Mouse (Mus musculus) heart, embryonic 14.5 days (tissue): ENCODE measurements around the gene Zfp961. TPM values are rescaled to one million over a fixed set of nuclear protein-coding genes. Genes with fewer than 3 reads are reported as not detected.

ENCODE experiments used
- ATAC-seq: fragments of 200-750 bp; cut with Nextera tagmentation; 2 replicates; pipeline ENCODE4 v1.8.0; 2017; ENCODE audit warnings: low read depth, moderate TSS enrichment; ENCODE audit not compliant: insufficient number of reproducible peaks, insufficient read depth, low FRiP score
- H3K27ac ChIP-seq, 2 experiments: fragments of 200-500 bp in 1 of 2; fragments of 300-500 bp in 1 of 2; sonication (generic) in 1 of 2; replicated peaks in 1 of 2; 2 replicates each; pipeline ENCODE4 v1.5.1; 2012 to 2014; ENCODE audit warnings: low read depth in 2 of 2, low read length in 2 of 2, control low read depth in 1 of 2, mild to moderate bottlenecking in 1 of 2, mixed read lengths in 1 of 2; ENCODE audit not compliant: control insufficient read depth in 1 of 2, insufficient read depth in 1 of 2
- H3K27me3 ChIP-seq: fragments of 300-500 bp; sonication (generic); 2 replicates; pipeline ENCODE4 v1.6.1; 2014; ENCODE audit warnings: mild to moderate bottlenecking, low read length, control low read depth; ENCODE audit not compliant: control insufficient read depth, insufficient read depth
- H3K36me3 ChIP-seq: fragments of 300-500 bp; sonication (generic); 2 replicates; pipeline ENCODE4 v1.6.1; 2014; ENCODE audit warnings: mild to moderate bottlenecking, control low read depth, low read length, mixed read lengths; ENCODE audit not compliant: control insufficient read depth, insufficient read depth
- H3K4me1 ChIP-seq, 2 experiments: fragments of 200-500 bp in 1 of 2; fragments of 300-500 bp in 1 of 2; sonication (generic) in 1 of 2; 2 replicates each; pipeline ENCODE4 v1.6.1; 2012 to 2014; ENCODE audit warnings: low read length in 2 of 2, control low read depth in 1 of 2, mixed read lengths in 1 of 2; ENCODE audit not compliant: control insufficient read depth in 2 of 2, insufficient read depth in 2 of 2
- H3K4me2 ChIP-seq: fragments of 300-500 bp; sonication (generic); 2 replicates; pipeline ENCODE4 v1.6.1; 2014; ENCODE audit warnings: mild to moderate bottlenecking, low read length
- H3K4me3 ChIP-seq, 2 experiments: fragments of 200-500 bp in 1 of 2; fragments of 300-500 bp in 1 of 2; sonication (generic) in 1 of 2; 2 replicates each; pipeline ENCODE4 v1.5.1; 2012 to 2014; ENCODE audit warnings: low read length in 2 of 2, mild to moderate bottlenecking in 2 of 2, control low read depth in 1 of 2, low read depth in 1 of 2, moderate library complexity in 1 of 2; ENCODE audit not compliant: control insufficient read depth in 1 of 2, insufficient read depth in 1 of 2
- H3K9ac ChIP-seq: fragments of 300-500 bp; sonication (generic); 2 replicates; pipeline ENCODE4 v1.6.1; 2014; ENCODE audit warnings: mild to moderate bottlenecking, low read length
- H3K9me3 ChIP-seq: fragments of 300-500 bp; sonication (generic); 2 replicates; pipeline ENCODE4 v1.6.1; 2016; ENCODE audit warnings: low read length, control low read depth; ENCODE audit not compliant: control insufficient read depth
- WGBS: fragments of 180-500 bp; shearing (Covaris S2); extraction: QIAGEN DNeasy Blood & Tissue Kit; methylation state at CpG from one replicate; pipeline ENCODE4 v1.1.7; 2014; 5-methylcytosine and 5-hydroxymethylcytosine counted together
- polyA plus RNA-seq: library from polyadenylated mRNA; unstranded; fragments of >200 nt; fragmentation: Nextera tagmentation; extraction: Ambion mirVana; gene quantifications from 2 replicates; pipeline ENCODE4 v1.2.1, GENCODE M21; 2014

Zfp961 gene
- polyA plus RNA-seq, 1 experiment from 2014 or later: 15.0 TPM

DNA sequence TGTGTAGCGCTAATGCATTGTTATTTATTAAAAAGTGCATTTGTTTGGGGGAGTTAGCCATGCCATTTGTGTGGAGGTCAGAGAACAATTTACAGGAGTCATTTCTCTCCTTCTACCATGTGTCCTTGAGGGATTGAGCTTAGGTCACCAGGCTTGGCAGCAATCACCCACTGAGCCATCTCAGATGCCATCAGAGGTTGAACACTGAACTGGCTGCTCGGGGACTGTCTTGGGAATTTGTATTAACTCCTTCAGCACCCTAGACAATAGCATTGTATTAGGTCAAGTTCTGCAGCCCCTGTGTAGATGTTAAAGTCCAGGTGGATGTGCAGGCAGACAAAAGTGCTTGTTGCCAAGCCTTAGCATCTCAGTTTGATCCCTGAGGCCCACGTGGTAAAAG is 13.2 kb downstream of the Zfp961 start:
- ATAC-seq: no peak
- Histone ChIP-seq H3K4me1 (peaks cover 0 to 4% of the 10 kb centered on the region in 2 experiments; a peak in 1 of 4 replicates), H3K4me2 (no peak overlapping the region), H3K27me3 (no peaks in the 10 kb centered on the region), H3K27ac (no peak overlapping the region), H3K9ac (no peak overlapping the region), H3K36me3 (peaks cover 44% of the 10 kb centered on the region), H3K4me3 (no peak overlapping the region), H3K9me3 (peaks cover 5% of the 10 kb centered on the region; the same call in 1 of the 2 replicates)
- 72% methylated on average over 3 of the region's 3 CpGs for WGBS

DNA sequence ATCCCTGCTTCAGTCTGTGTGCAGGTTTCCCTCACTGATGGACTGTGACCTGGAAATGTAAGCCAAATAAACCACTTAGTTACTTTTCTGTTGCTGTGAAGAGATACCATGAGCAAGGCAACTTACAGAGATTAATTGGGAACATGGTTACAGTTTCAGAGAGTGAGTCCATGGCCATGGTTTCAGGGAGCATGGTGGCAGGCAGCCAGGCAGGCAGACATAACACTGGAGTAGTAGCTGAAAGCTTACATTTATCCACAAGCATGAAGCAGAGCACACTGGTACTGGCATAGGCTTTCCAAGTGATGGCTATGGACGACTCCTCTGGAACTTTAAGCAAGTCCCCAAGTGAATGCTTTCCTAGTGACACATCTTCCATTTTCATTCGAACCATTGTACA is 14.3 kb downstream of the Zfp961 start:
- H3K4me1 ChIP-seq: peaks cover 0 to 4% of the 10 kb centered on the region in 2 experiments; a peak in 1 of 4 replicates
- H3K4me2 ChIP-seq: no peak overlapping the region
- ATAC-seq: no peak
- H3K27me3 ChIP-seq: no peaks in the 10 kb centered on the region
- 77% methylated on average over 2 of the region's 2 CpGs for WGBS
- H3K9ac ChIP-seq: no peak overlapping the region
- H3K9me3 ChIP-seq: peaks cover 5% of the 10 kb centered on the region; the same call in 1 of the 2 replicates
- H3K4me3 ChIP-seq: no peak overlapping the region
- H3K36me3 ChIP-seq: peaks cover 54% of the 10 kb centered on the region
- no peak overlapping the region for H3K27ac ChIP-seq

DNA sequence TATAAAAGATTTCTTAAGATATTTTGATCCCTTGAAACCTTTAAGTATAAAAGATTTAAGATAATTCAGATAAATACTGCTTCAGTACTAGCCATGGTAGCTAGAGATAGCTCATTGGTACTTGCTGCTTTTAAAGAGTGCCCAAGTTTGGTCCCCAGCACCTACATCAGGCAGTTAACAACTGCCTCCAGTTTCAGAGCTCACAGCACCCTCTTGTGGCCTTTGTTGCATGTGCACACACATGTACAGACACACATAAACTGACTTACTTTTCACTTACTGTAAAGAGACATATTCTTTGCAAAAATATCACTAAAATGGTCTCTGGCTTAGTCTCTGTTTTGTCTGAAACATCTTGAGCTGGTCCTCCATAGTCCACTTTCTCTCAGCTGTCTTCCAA is 15.6 kb downstream of the Zfp961 start:
- no peak overlapping the region for H3K4me3 ChIP-seq
- H3K4me1 ChIP-seq: peaks cover 0 to 4% of the 10 kb centered on the region in 2 experiments; a peak in 1 of 4 replicates
- H3K36me3 ChIP-seq: peaks cover 54% of the 10 kb centered on the region
- H3K27ac ChIP-seq: no peak overlapping the region
- H3K4me2 ChIP-seq: no peak overlapping the region
- peaks cover 5% of the 10 kb centered on the region; the same call in 1 of the 2 replicates for H3K9me3 ChIP-seq
- no peaks in the 10 kb centered on the region for H3K27me3 ChIP-seq
- ATAC-seq: no peak
- H3K9ac ChIP-seq: no peak overlapping the region

DNA sequence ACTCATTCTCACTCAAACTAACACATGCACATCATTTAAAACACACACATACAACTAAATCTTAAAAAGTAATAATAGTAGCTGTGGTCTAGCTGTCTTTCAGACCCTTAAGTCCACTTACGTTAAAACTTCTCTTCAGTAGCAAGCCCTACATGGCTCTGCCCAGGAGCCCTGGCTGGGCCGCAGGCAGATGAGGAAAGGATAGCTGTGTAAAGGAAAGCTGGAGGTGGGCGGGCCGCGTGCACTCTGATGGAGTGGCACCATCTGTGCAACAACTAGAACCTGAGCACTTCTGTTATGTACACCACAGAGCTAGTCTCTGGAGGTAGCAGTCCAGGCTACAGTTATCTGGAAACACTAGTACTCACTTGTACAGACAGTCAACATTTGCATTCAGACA is 16.4 kb downstream of the Zfp961 start:
- H3K4me3 ChIP-seq: no peak overlapping the region
- no peaks in the 10 kb centered on the region for H3K27me3 ChIP-seq
- H3K36me3 ChIP-seq: peaks cover 54% of the 10 kb centered on the region
- no peak overlapping the region for H3K9ac ChIP-seq
- H3K27ac ChIP-seq: no peak overlapping the region
- H3K4me1 ChIP-seq: peaks cover 0 to 4% of the 10 kb centered on the region in 2 experiments; a peak in 1 of 4 replicates
- peaks cover 5% of the 10 kb centered on the region; the same call in 1 of the 2 replicates for H3K9me3 ChIP-seq
- WGBS: 97% methylated on average over 5 of the region's 5 CpGs
- no peak overlapping the region for H3K4me2 ChIP-seq
- no peak for ATAC-seq

DNA sequence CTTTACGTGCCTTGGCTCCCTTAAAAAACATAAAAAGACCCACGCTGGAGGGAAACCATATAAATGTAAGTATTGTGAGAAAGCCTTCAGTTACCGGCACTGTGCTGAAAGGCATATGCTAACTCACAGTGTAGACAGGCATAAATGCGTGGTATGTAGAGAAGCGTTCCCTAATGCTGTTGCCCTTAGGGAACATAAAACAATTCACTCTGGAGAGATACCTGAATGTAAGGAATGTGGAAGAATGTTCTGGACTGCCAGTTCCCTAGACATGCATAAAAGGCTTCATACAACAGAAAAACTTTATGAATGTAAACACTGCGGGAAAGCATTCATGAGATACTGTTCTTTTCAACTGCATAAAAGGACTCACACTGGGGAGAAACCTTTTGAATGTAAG is 17.3 kb downstream of the Zfp961 start:
- no peak for ATAC-seq
- peaks cover 5% of the 10 kb centered on the region; the same call in 1 of the 2 replicates for H3K9me3 ChIP-seq
- H3K4me1 ChIP-seq: peaks cover 0 to 4% of the 10 kb centered on the region in 2 experiments; a peak in 1 of 4 replicates
- no peak overlapping the region for H3K4me3 ChIP-seq
- WGBS: 75% methylated on average over 6 of the region's 6 CpGs
- no peak overlapping the region for H3K4me2 ChIP-seq
- H3K9ac ChIP-seq: no peak overlapping the region
- H3K27me3 ChIP-seq: no peaks in the 10 kb centered on the region
- H3K27ac ChIP-seq: no peak overlapping the region
- peaks cover 54% of the 10 kb centered on the region for H3K36me3 ChIP-seq

DNA sequence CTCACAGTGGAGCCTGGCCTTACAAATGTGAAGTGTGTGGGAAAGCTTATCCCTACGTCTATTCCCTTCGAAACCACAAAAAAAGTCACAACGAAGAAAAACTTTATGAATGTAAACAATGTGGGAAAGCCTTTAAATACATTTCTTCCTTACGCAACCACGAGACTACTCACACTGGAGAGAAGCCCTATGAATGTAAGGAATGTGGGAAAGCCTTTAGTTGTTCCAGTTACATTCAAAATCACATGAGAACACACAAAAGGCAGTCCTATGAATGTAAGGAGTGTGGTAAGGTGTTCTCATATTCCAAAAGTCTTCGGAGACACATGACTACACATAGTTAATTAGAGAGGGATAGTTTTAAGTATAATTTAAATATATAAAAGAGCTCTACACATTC is 17.8 kb downstream of the Zfp961 start:
- no peak overlapping the region for H3K4me2 ChIP-seq
- H3K36me3 ChIP-seq: peaks cover 54% of the 10 kb centered on the region
- H3K27ac ChIP-seq: no peak overlapping the region
- ATAC-seq: no peak
- peaks cover 5% of the 10 kb centered on the region; the same call in 1 of the 2 replicates for H3K9me3 ChIP-seq
- peaks cover 0 to 4% of the 10 kb centered on the region in 2 experiments; a peak in 1 of 4 replicates for H3K4me1 ChIP-seq
- no peak overlapping the region for H3K9ac ChIP-seq
- 90% methylated on average over 6 of the region's 6 CpGs for WGBS
- no peak overlapping the region for H3K4me3 ChIP-seq
- no peaks in the 10 kb centered on the region for H3K27me3 ChIP-seq

DNA sequence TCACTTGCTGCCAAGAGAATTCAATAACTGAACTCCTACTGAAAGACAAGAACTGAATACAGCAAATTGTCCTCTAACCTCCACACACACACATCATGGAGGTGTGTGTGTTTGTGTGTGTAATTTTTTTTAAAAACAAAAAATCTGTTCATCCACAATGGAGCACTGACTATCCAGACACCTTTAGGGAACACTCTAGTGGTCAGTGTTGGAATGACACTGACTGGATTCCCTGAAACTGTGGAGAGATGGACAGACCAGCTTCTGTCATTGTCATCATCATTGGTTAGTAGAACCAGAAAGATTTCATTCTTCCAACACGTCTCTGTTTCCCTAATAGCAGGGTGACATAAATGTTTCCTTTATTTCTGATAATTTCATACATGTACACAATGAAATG is 21.1 kb downstream of the Zfp961 start:
- Histone ChIP-seq H3K4me1 (no peaks in the 10 kb centered on the region), H3K27ac (no peak overlapping the region), H3K36me3 (peaks cover 31% of the 10 kb centered on the region), H3K9ac (no peak overlapping the region), H3K9me3 (no peaks in the 10 kb centered on the region), H3K4me3 (no peak overlapping the region), H3K27me3 (no peaks in the 10 kb centered on the region), H3K4me2 (no peak overlapping the region)
- WGBS: 64% methylated on average over 1 of the region's 1 CpGs
- ATAC-seq: no peak

DNA sequence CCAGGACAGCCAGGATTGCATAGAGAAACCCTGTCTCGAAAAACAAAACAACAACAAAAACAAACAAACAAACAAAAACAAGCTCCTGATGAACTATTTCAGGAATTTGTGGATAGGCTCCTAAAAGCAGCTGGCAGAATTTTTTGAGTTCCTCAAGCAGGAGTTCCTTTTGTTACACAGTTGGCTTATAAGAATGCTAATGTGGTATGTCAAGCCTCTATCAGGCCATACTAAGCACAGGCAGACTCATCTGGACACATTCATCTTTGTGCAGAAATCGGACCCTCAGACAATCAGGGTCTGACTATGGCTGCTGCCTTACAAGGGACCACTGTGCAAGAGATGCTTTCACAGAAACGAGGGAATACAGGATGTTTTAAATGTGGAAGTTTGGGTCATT is 23.4 kb downstream of the Zfp961 start:
- Histone ChIP-seq H3K4me3 (no peak overlapping the region), H3K9me3 (no peaks in the 10 kb centered on the region), H3K4me2 (no peak overlapping the region), H3K9ac (no peak overlapping the region), H3K27me3 (no peaks in the 10 kb centered on the region), H3K27ac (no peak overlapping the region), H3K4me1 (no peaks in the 10 kb centered on the region), H3K36me3 (peaks cover 8% of the 10 kb centered on the region; the same call in 1 of the 2 replicates)
- ATAC-seq: no peak
- 78% methylated on average over 3 of the region's 3 CpGs for WGBS
